Mouse (Mus musculus) 416B (cell line): ENCODE results near the gene Ereg.

ENCODE experiments used
- DNase-seq: peaks from one replicate; pipeline ENCODE4 v3.0.0; 2011; ENCODE audit warnings: low read depth

The Ereg gene

GRCm38 (mm10) chr5:91074450-91074950 is at the start of gene Ereg:
Gene Ereg (plus strand): TSS chr5:91074622.
- DNase-seq, result no peak

- DNase-seq, result no peak
These were observed 47.3 kb upstream of the Ereg start, which contains the start of gene Epgn for GRCm38 (mm10) chr5:91027164-91027563. Gene Epgn (plus strand): TSS chr5:91027464.

GRCm38 (mm10) chr5:91027840-91028239 is 46.6 kb upstream of the Ereg start:
- DNase-seq, result no peak

- peak; percentile 63 for DNase-seq
These were observed 43.8 kb upstream of the Ereg start for GRCm38 (mm10) chr5:91030629-91031028.

GRCm38 (mm10) chr5:91035341-91035740 is 39.1 kb upstream of the Ereg start:
- peak; percentile 63 for DNase-seq

- peak; percentile 75 for DNase-seq
These were observed 37.8 kb upstream of the Ereg start for GRCm38 (mm10) chr5:91036628-91037027.

GRCm38 (mm10) chr5:91037756-91038155 is 36.7 kb upstream of the Ereg start:
- DNase-seq, result no peak

- DNase-seq, result peak; percentile 82
These were observed 35.9 kb upstream of the Ereg start for GRCm38 (mm10) chr5:91038547-91038946.

- no peak for DNase-seq
These were observed 35.5 kb upstream of the Ereg start for GRCm38 (mm10) chr5:91038963-91039362.

GRCm38 (mm10) chr5:91047987-91048386 is 26.4 kb upstream of the Ereg start:
- no peak for DNase-seq

GRCm38 (mm10) chr5:91048397-91048796 is 26.0 kb upstream of the Ereg start:
- no peak for DNase-seq

GRCm38 (mm10) chr5:91072340-91072739 is 2.1 kb upstream of the Ereg start:
- no peak for DNase-seq

GRCm38 (mm10) chr5:91073626-91074025 is 796 bp upstream of the Ereg start:
- DNase-seq, result no peak

GRCm38 (mm10) chr5:91074026-91074425 is 396 bp upstream of the Ereg start:
- no peak for DNase-seq

GRCm38 (mm10) chr5:91075021-91075420 is 599 bp downstream of the Ereg start:
- no peak for DNase-seq

- peak; percentile 88 for DNase-seq
These were observed 8.6 kb downstream of the Ereg start for GRCm38 (mm10) chr5:91083016-91083415.

- DNase-seq, result no peak
These were observed 10.9 kb downstream of the Ereg start for GRCm38 (mm10) chr5:91085291-91085690.

- no peak for DNase-seq
These were observed 15.9 kb downstream of the Ereg start for GRCm38 (mm10) chr5:91090301-91090700.

- DNase-seq, result no peak
These were observed 23.6 kb downstream of the Ereg start for GRCm38 (mm10) chr5:91097911-91098614.

- peak; percentile 5 for DNase-seq
These were observed 27.3 kb downstream of the Ereg start for GRCm38 (mm10) chr5:91101742-91102141.

- no peak for DNase-seq
These were observed 29.7 kb downstream of the Ereg start for GRCm38 (mm10) chr5:91103943-91104665.

GRCm38 (mm10) chr5:91106248-91106647 is 31.8 kb downstream of the Ereg start:
- no peak for DNase-seq

- DNase-seq, result peak; percentile 64
These were observed 35.7 kb downstream of the Ereg start for GRCm38 (mm10) chr5:91110023-91110670.
